Mouse (Mus musculus) midbrain, embryonic 13.5 days (tissue): ENCODE data around the gene Tubb2a. TPM values are rescaled to one million over a fixed set of nuclear protein-coding genes. Genes with fewer than 3 reads are reported as not detected.
A peak's percentile ranks its signal among the peaks of the same experiment; 100 is the strongest.

Source experiments
- ATAC-seq: fragments of 200-750 bp; cut with Nextera tagmentation; 2 replicates; pipeline ENCODE4 v1.8.0; 2017; ENCODE audit warnings: mild to moderate bottlenecking, moderate TSS enrichment, moderate library complexity
- H3K27ac ChIP-seq: fragments of 300-500 bp; sonication (generic); 2 replicates; pipeline ENCODE4 v1.5.1; 2015; ENCODE audit warnings: inconsistent platforms, mild to moderate bottlenecking, moderate library complexity
- H3K27me3 ChIP-seq: fragments of 300-500 bp; sonication (generic); 2 replicates; pipeline ENCODE4 v1.6.1; 2015; ENCODE audit warnings: mild to moderate bottlenecking, inconsistent platforms
- H3K36me3 ChIP-seq: fragments of 300-500 bp; sonication (generic); 2 replicates; pipeline ENCODE4 v1.6.1; 2015; ENCODE audit warnings: mild to moderate bottlenecking, inconsistent platforms
- H3K4me1 ChIP-seq: fragments of 300-500 bp; sonication (generic); replicated peaks from 2 replicates; pipeline ENCODE4 v1.6.1; 2015; ENCODE audit warnings: inconsistent platforms
- H3K4me2 ChIP-seq: fragments of 300-500 bp; sonication (generic); replicated peaks from 2 replicates; pipeline ENCODE4 v1.6.1; 2015; ENCODE audit warnings: moderate library complexity, mild to moderate bottlenecking, inconsistent platforms
- H3K4me3 ChIP-seq: fragments of 300-500 bp; sonication (generic); replicated peaks from 2 replicates; pipeline ENCODE4 v1.5.1; 2015; ENCODE audit warnings: mild to moderate bottlenecking, inconsistent platforms
- H3K9ac ChIP-seq: fragments of 300-500 bp; sonication (generic); replicated peaks from 2 replicates; pipeline ENCODE4 v1.6.1; 2015; ENCODE audit warnings: mild to moderate bottlenecking, inconsistent platforms
- H3K9me3 ChIP-seq: fragments of 300-500 bp; sonication (generic); 2 replicates; pipeline ENCODE4 v1.6.1; 2016; ENCODE audit warnings: mild to moderate bottlenecking, inconsistent platforms
- WGBS: fragments of 180-500 bp; shearing (Covaris S2); methylation state at CpG from one replicate; pipeline ENCODE4 v1.1.7; 2015; 5-methylcytosine and 5-hydroxymethylcytosine counted together
- polyA plus RNA-seq: library from polyadenylated mRNA; unstranded; fragments of >200 nt; fragmentation: Nextera tagmentation; extraction: Ambion mirVana; gene quantifications from 2 replicates; pipeline ENCODE4 v1.2.1, GENCODE M21; 2015

Gene Tubb2a
- polyA plus RNA-seq, 1 experiment from 2014 or later: 1,655 TPM

DNA sequence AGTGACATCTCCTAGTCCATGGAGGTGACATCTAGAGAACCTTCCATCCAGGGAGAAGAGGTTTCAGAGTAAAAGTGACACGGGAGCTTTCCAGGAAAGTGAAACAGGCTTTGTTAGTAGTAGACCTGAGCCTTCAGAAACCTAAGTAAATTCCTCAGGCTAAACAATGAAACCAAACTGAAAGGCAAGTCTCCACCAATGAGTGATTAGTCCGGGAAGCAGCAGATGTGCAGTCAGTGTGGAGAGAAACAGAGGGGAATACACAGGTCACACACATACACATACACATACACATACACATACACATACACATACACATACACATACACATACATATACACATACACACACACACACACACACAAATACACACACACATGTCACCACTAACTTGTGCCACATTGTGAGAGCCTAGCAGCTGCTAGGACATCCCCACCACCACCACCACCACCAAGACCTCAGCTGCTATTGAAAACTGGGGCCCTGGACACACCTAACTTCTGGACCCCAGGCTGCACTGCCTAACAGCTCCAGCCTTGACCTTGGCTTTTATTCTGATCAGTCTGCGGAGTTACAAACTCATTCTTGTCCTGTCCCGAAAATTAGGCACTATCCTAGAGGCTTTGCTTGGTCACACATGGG is 31.3 kb upstream of the Tubb2a start:
- Histone ChIP-seq H3K9ac (no peak overlapping the region), H3K9me3 (no peaks in the 10 kb centered on the region), H3K4me1 (peaks cover 8% of the 10 kb centered on the region; the same call in 1 of the 2 replicates), H3K27ac (no peak overlapping the region), H3K4me2 (no peak overlapping the region), H3K27me3 (no peaks in the 10 kb centered on the region), H3K4me3 (no peak overlapping the region), H3K36me3 (no peaks in the 10 kb centered on the region)
- WGBS: 57% methylated on average over 4 of the region's 4 CpGs
- ATAC-seq: no peak

DNA sequence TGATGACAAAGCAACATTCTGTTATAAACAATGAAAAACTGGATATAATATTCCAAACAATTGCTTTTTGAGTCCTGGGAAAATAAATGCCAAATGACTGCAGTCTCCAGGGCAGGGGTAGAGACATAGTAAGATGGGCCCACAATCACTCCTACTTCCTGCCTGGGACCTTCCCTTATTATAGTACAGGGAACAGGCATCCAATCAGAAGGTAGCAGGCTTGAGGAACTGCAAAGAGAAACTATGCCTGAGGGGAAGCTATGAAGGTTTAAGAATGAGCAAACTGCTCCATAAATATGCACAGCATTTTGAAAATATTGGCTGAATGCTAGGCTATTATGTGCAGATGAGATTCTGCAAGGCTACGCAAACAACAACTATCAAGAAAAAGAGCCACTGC is 29.2 kb upstream of the Tubb2a start:
- WGBS: 100% methylated on average over 1 of the region's 1 CpGs
- Histone ChIP-seq H3K9ac (no peak overlapping the region), H3K4me2 (no peak overlapping the region), H3K36me3 (no peaks in the 10 kb centered on the region), H3K27me3 (no peaks in the 10 kb centered on the region), H3K27ac (no peak overlapping the region), H3K4me1 (peaks cover 8% of the 10 kb centered on the region; the same call in 1 of the 2 replicates), H3K9me3 (no peaks in the 10 kb centered on the region), H3K4me3 (no peak overlapping the region)
- no peak for ATAC-seq

DNA sequence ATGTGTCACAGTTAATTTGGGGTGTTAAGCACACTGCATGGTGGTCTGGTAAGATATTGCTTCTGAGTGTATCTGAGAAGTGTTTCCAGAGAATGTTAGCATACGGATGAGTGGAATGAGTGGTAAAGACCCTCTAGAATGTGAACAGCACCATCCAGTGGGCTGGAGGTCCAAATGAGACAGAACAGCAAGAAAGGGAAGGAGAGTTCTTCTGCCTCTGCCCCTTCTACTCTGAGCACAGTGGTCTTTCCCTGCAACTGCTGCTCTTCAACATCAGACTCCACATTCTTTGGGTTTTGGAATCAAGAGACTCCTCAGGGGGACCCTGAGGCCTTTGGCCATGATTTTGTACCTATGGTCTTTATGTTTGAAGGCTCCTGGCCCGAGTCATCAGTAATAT is 28.4 kb upstream of the Tubb2a start:
- ATAC-seq: no peak
- Histone ChIP-seq H3K4me3 (no peak overlapping the region), H3K4me2 (no peak overlapping the region), H3K9me3 (no peaks in the 10 kb centered on the region), H3K27me3 (no peaks in the 10 kb centered on the region), H3K36me3 (no peaks in the 10 kb centered on the region), H3K27ac (no peak overlapping the region), H3K4me1 (peaks cover 8% of the 10 kb centered on the region; the same call in 1 of the 2 replicates), H3K9ac (no peak overlapping the region)
- WGBS: 92% methylated on average over 2 of the region's 2 CpGs

DNA sequence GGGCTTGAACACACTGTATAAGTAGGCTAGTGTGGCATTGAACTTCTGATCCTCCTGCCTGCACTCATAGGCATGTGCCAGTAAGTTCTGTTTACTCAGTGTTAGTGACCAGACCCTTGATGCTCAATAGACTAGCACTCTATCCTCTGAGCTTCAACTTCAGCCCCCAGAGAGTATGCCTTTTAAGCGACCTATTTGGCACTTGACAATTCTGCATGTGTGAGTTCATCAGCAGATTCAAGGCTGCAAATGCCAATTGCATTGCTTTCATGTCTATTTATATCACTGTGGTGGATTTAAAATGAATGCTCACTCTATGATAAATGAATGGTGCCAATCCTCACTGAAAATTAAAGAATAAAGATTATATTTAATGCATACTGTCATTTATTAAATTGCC is 27.6 kb upstream of the Tubb2a start:
- Histone ChIP-seq H3K9me3 (no peaks in the 10 kb centered on the region), H3K27ac (no peak overlapping the region), H3K4me3 (no peak overlapping the region), H3K27me3 (no peaks in the 10 kb centered on the region), H3K4me1 (peaks cover 8% of the 10 kb centered on the region; the same call in 1 of the 2 replicates), H3K36me3 (no peaks in the 10 kb centered on the region), H3K4me2 (no peak overlapping the region), H3K9ac (no peak overlapping the region)
- WGBS: 78% methylated on average over 1 of the region's 1 CpGs
- ATAC-seq: no peak

DNA sequence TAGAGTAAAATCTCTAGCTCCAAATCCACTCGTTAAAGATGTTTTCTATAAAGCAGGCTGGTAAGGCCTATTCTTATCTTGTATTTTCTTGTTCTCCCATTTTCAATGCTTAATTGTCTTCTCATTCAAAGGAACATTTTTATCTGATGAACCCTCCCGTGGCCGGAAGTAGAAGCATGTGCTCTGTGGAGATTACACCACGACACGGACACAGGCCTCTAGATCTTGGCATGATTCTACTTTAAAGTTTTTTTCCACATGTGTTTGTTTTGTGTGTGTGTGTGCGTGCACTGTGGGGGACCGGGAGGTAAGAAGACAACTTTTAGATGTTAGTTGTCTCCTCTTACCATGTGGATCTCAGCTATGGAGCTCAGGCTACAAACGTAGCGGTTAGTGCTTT is 24.1 kb upstream of the Tubb2a start:
- Histone ChIP-seq H3K4me2 (no peak overlapping the region), H3K4me3 (no peak overlapping the region), H3K36me3 (no peaks in the 10 kb centered on the region), H3K9ac (no peak overlapping the region), H3K27ac (no peak overlapping the region), H3K9me3 (no peaks in the 10 kb centered on the region), H3K27me3 (no peaks in the 10 kb centered on the region), H3K4me1 (peaks cover 3% of the 10 kb centered on the region)
- ATAC-seq: no peak
- WGBS: 79% methylated on average over 9 of the region's 9 CpGs

DNA sequence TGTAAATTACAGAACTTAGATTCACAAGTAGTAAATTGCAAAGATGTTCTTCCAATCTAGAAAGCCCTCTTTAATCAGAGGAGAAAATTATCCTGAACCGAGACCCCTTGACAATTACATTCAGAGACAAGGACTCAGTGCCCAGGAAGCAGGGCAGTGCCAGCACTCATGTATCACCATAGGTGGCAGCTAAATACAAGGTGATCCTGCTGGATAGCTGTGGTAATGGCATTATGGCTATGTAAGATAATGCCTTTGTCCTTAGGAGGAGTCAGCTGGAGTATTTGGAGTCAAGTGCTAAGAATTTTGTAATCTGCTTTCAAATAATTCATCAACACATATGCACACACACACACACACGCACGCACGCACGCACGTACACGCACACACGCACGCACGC is 23.4 kb upstream of the Tubb2a start:
- Histone ChIP-seq H3K9ac (no peak overlapping the region), H3K27me3 (no peaks in the 10 kb centered on the region), H3K27ac (no peak overlapping the region), H3K36me3 (no peaks in the 10 kb centered on the region), H3K4me2 (no peak overlapping the region), H3K9me3 (no peaks in the 10 kb centered on the region), H3K4me3 (no peak overlapping the region), H3K4me1 (peaks cover 10% of the 10 kb centered on the region)
- 92% methylated on average over 10 of the region's 10 CpGs for WGBS
- ATAC-seq: no peak

DNA sequence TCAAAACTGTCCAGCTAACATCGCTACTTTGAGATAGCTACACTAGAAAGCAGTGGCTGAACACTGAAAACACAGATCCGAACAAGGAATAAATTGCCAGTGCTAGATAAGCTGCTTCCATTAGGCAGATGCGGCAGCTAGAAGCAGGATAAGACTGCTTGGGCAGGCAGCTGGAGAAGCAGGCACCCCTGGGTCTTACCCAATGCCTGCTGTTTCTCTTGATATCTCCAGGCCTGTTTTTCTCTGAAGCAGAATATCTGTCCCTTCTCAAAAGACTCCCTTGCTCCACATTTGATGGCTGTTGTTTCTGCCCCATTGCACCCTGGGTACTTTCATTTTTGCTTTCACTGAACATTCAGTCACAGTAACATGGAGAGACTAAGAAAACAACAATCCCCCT is 22.9 kb upstream of the Tubb2a start:
- Histone ChIP-seq H3K9me3 (no peaks in the 10 kb centered on the region), H3K4me3 (no peak overlapping the region), H3K9ac (no peak overlapping the region), H3K36me3 (no peaks in the 10 kb centered on the region), H3K27me3 (no peaks in the 10 kb centered on the region), H3K27ac (no peak overlapping the region), H3K4me1 (peaks cover 14% of the 10 kb centered on the region), H3K4me2 (no peak overlapping the region)
- ATAC-seq: no peak
- 75% methylated on average over 3 of the region's 3 CpGs for whole genome bisulfite sequencing

DNA sequence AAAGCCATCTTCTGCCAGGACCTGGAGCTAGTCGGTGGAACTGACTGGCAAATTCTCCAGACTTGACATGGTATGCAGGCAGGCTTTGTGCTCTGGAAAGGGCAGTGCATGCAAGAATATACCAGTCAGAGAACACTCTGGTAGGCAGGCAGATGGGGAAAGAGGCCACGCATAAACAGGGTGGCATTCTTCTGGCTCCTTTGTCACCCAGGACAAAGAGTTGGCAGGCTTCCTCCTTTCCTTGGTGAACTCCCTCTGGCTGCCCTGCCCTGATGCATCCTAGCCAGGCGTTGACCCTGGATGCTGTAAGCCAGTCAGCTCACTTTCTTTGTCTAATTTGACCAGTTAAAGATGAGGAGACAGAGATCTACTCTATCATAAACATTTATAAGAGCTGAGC is 19.3 kb upstream of the Tubb2a start:
- no peaks in the 10 kb centered on the region for H3K9me3 ChIP-seq
- 0 out of 2 replicates have a peak, but pooled peaks have one; percentile 15 for ATAC-seq
- H3K4me2 ChIP-seq: no peak overlapping the region
- peak overlapping the region; percentile 81 for H3K27ac ChIP-seq
- H3K9ac ChIP-seq: no peak overlapping the region
- peaks cover 21% of the 10 kb centered on the region for H3K4me1 ChIP-seq
- 52% methylated on average over 3 of the region's 3 CpGs for WGBS
- H3K4me3 ChIP-seq: no peak overlapping the region
- H3K27me3 ChIP-seq: no peaks in the 10 kb centered on the region
- H3K36me3 ChIP-seq: no peaks in the 10 kb centered on the region

DNA sequence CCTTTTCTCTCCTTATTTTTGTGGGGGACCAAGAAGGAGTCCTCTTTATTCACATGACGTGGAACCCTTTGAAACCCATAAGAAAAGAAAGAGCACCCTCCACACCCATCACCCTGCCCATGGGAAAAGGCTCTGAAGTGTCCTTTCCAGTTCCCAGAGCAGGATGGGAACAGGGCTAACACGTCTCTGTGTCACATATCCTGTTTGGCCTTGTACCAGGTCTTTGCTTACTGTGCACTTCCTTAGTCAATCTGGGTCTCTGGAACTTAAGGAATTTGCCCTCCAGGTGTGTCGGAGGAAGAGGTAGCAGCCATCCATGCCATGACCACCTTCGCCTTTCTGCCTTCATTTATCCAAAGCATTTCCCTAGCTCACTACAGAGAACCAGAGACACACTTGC is 18.6 kb upstream of the Tubb2a start:
- peak overlapping the region; percentile 81 for H3K27ac ChIP-seq
- no peak overlapping the region for H3K9ac ChIP-seq
- H3K9me3 ChIP-seq: no peaks in the 10 kb centered on the region
- H3K4me3 ChIP-seq: no peak overlapping the region
- H3K27me3 ChIP-seq: no peaks in the 10 kb centered on the region
- H3K4me2 ChIP-seq: peak overlapping the region; percentile 33
- peaks cover 21% of the 10 kb centered on the region for H3K4me1 ChIP-seq
- H3K36me3 ChIP-seq: no peaks in the 10 kb centered on the region
- ATAC-seq: peak; percentile 80
- 53% methylated on average over 4 of the region's 4 CpGs for WGBS

DNA sequence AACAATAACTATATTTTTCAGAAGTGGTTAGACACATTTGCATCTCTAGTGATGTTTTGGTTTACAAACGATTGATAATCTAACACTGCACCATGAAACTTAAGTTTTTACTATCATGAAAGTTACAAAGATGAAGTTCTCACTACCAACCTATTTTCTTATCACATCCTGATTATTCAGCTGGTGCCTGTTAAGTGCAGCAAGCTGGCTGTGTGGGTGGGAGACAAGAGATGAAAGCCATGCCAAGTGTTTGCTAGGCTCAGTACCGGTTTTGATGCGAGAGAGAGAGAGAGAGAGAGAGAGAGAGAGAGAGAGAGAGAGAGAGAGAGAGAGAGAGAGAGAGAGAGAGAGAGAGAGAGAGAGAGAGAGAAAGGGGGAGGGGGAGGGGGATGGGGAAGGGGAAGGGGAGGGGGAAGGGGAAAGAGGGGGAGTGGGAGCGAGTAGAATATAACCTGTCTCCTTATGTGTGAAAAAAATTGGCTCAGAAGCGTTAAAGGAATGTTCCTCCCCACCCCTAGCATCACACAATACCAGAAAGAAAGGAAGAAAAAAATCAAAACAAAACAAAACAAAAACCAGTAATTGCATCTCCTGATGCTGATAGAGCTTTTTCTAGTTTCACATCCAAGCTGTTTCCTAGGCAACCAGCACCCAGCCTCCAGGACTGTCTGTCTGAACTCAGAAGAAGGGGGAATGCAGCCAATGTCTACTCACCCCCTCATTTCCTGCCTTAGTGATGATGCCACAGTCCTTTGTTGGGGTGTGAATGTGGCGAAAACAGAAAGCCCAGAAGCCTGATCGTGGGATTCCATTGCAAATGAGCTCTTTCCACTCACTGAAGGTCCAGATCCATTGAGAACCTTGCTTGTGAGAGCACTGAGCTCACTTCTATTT is 18.0 kb upstream of the Tubb2a start:
- no peaks in the 10 kb centered on the region for H3K27me3 ChIP-seq
- peak overlapping the region; percentile 33 for H3K4me2 ChIP-seq
- no peaks in the 10 kb centered on the region for H3K9me3 ChIP-seq
- no peaks in the 10 kb centered on the region for H3K36me3 ChIP-seq
- no peak overlapping the region for H3K4me3 ChIP-seq
- no peak overlapping the region for H3K9ac ChIP-seq
- peak; percentile 97 for ATAC-seq
- H3K27ac ChIP-seq: peak overlapping the region; percentile 81
- 19% methylated on average over 6 of the region's 7 CpGs for WGBS
- peaks cover 21% of the 10 kb centered on the region for H3K4me1 ChIP-seq

DNA sequence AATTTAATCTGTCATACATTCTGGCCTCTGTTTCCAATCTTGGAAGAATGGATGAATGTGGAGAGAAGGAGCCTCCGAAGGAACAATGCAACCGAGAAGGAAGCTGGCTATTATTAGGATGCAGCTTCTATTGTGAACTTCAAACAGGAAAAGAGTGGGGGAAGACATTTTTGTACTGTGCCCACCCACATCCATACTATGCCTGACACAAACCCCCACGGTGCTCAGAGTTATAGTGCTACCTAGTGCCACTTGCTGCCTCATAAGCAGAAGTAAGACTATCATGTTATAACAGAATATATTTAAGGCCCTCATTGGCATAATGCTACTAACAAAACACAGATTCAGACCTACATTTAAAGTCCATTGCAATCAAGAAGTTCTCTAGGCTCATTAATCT is 11.6 kb upstream of the Tubb2a start:
- Histone ChIP-seq H3K4me2 (peak overlapping the region; percentile 38), H3K36me3 (no peaks in the 10 kb centered on the region), H3K27ac (peak overlapping the region; percentile 92), H3K27me3 (no peaks in the 10 kb centered on the region), H3K4me1 (peaks cover 31% of the 10 kb centered on the region), H3K4me3 (peak overlapping the region; percentile 12), H3K9me3 (no peaks in the 10 kb centered on the region), H3K9ac (peak overlapping the region; percentile 48; the same call in 1 of the 2 replicates)
- WGBS: 23% methylated on average over 3 of the region's 3 CpGs
- ATAC-seq: peak; percentile 61; the same call in 1 of the 2 replicates

DNA sequence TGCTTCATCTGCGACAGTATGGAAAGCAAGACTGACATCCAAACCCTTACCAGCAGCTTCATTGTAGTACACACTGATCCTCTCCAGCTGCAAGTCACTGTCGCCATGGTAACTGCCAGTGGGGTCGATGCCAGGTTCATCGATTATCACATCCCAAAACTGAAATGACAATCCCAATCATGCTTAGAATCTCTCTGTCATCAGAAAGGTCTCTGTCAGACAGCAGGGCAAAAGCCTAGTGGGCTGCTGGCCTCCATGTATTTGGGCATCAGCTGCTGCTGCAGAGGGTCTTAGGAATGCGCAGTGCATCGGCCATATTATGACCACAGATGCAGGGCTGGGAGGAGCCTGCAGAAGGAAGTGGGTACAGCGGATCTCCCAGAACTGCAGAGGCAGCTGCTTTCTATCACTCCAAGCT is 11.1 kb upstream of the Tubb2a start:
- H3K4me3 ChIP-seq: peak overlapping the region; percentile 12

More for the DNA sequence above, 11.1 kb upstream of the Tubb2a start:
- Histone ChIP-seq H3K9me3 (no peaks in the 10 kb centered on the region), H3K27ac (peak overlapping the region; percentile 92), H3K4me1 (peaks cover 31% of the 10 kb centered on the region), H3K4me2 (peak overlapping the region; percentile 38), H3K9ac (peak overlapping the region; percentile 48; the same call in 1 of the 2 replicates), H3K36me3 (no peaks in the 10 kb centered on the region), H3K27me3 (no peaks in the 10 kb centered on the region)
- ATAC-seq: peak; percentile 89
- WGBS: 18% methylated on average over 7 of the region's 7 CpGs
